Mouse (Mus musculus) embryonic facial prominence, embryonic 13.5 days (tissue): ENCODE measurements around the gene Mpv17. TPM values are rescaled to one million over a fixed set of nuclear protein-coding genes. Genes with fewer than 3 reads are reported as not detected.
A peak's percentile ranks its signal among the peaks of the same experiment; 100 is the strongest.

Experiments used
- ATAC-seq: fragments of 200-750 bp; cut with Nextera tagmentation; 2 replicates; pipeline ENCODE4 v1.8.0; 2017; ENCODE audit warnings: low read depth; ENCODE audit not compliant: insufficient number of reproducible peaks, insufficient read depth, low FRiP score, low TSS enrichment
- H3K27ac ChIP-seq: fragments of 300-500 bp; sonication (generic); 2 replicates; pipeline ENCODE4 v1.5.1; 2015; ENCODE audit warnings: moderate library complexity, mild to moderate bottlenecking, inconsistent platforms
- H3K27me3 ChIP-seq: fragments of 300-500 bp; sonication (generic); 2 replicates; pipeline ENCODE4 v1.6.1; 2015; ENCODE audit warnings: mild to moderate bottlenecking, inconsistent platforms
- H3K36me3 ChIP-seq: fragments of 300-500 bp; sonication (generic); 2 replicates; pipeline ENCODE4 v1.6.1; 2015; ENCODE audit warnings: mild to moderate bottlenecking, inconsistent platforms
- H3K4me1 ChIP-seq: fragments of 300-500 bp; sonication (generic); 2 replicates; pipeline ENCODE4 v1.6.1; 2015; ENCODE audit warnings: inconsistent platforms
- H3K4me2 ChIP-seq: fragments of 300-500 bp; sonication (generic); 2 replicates; pipeline ENCODE4 v1.6.1; 2015; ENCODE audit warnings: moderate library complexity, mild to moderate bottlenecking, inconsistent platforms
- H3K4me3 ChIP-seq: fragments of 300-500 bp; sonication (generic); 2 replicates; pipeline ENCODE4 v1.5.1; 2015; ENCODE audit warnings: mild to moderate bottlenecking, inconsistent platforms
- H3K9ac ChIP-seq: fragments of 300-500 bp; sonication (generic); 2 replicates; pipeline ENCODE4 v1.6.1; 2015; ENCODE audit warnings: mild to moderate bottlenecking, inconsistent platforms
- H3K9me3 ChIP-seq: fragments of 300-500 bp; sonication (generic); 2 replicates; pipeline ENCODE4 v1.6.1; 2016; ENCODE audit warnings: inconsistent platforms
- WGBS: fragments of 180-500 bp; shearing (Covaris S2); methylation state at CpG from one replicate; pipeline ENCODE4 v1.1.7; 2015; ENCODE audit warnings: mixed read lengths; 5-methylcytosine and 5-hydroxymethylcytosine counted together
- polyA plus RNA-seq: library from polyadenylated mRNA; unstranded; fragments of >200 nt; fragmentation: Nextera tagmentation; extraction: Ambion mirVana; gene quantifications from 2 replicates; pipeline ENCODE4 v1.2.1, GENCODE M21; 2015

Gene Mpv17
- polyA plus RNA-seq, 1 experiment from 2014 or later = 69.4 TPM

DNA sequence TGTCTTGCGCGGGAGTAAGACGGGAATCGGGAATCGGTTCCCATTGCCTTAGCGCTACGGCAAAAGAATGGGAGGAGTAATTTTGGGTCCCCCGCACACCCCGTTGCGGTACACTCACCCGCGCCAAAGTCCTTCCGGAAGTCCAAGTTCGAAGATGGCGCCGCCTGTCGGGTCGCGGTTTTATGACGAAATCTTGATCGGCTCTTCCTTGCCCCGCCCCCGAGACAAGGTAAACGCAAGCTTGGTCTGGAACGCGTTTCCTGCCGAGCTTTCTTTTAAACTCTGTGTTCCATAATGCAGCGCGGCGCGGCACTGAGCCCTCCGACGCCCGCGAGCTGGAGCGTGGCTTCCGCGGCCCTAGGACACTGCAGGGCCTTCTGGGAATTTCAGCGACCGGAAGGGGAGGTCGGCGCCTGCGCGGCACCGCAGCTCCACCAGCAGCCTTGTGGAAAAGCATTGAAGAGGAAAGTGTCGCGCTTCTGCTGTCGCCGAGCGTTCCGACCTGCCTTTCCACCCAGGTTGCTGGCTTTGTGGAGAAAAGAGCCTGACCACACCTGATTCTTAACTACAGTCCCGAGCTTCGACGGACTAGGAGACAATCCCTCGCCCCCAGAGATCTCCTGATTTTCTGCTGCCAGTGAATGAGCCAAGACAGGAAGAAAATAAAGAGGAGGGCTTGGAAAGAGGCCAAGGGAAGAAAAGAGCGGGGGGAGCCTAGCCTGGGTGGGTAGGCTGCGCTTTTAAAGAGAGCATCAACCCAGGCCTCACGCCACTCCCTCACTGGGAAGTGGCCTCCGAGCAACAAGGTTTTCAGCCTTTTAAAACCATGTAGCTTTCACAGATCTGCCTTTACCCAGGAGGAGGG is 25.9 kb upstream of the Mpv17 start, which contains the start of the genes Gm29609 and Gtf3c2:
Gene Gm29609 (minus strand): TSS at position 146 of the 865 bp plus-strand sequence.
Gene Gtf3c2 (minus strand): TSS at position 379 of the 865 bp plus-strand sequence.
- under 1% methylated on average over 59 of the region's 59 CpGs for WGBS
- H3K36me3 ChIP-seq = peaks cover 7% of the 10 kb centered on the region; the same call in 1 of the 2 replicates
- peak; percentile 97 for ATAC-seq
- H3K9me3 ChIP-seq = no peaks in the 10 kb centered on the region
- H3K4me1 ChIP-seq = peaks cover 12% of the 10 kb centered on the region
- peak within 1 kb of the TSS; percentile 99 for H3K27ac ChIP-seq
- no peaks in the 10 kb centered on the region for H3K27me3 ChIP-seq
- H3K4me3 ChIP-seq = peak within 1 kb of the TSS; percentile 86
- H3K4me2 ChIP-seq = peak within 1 kb of the TSS; percentile 94
- H3K9ac ChIP-seq = peak within 1 kb of the TSS; percentile 87

GRCm38 (mm10) chr5:31179301-31179765 is 25.3 kb upstream of the Mpv17 start:
- no peaks in the 10 kb centered on the region for H3K27me3 ChIP-seq
- peaks cover 12% of the 10 kb centered on the region for H3K4me1 ChIP-seq
- ATAC-seq = peak; percentile 27; the same call in 1 of the 2 replicates
- 0% methylated on average over 25 of the region's 25 CpGs for WGBS
- H3K9me3 ChIP-seq = no peaks in the 10 kb centered on the region
- H3K27ac ChIP-seq = peak overlapping the region; percentile 99
- peak overlapping the region; percentile 86 for H3K4me3 ChIP-seq
- peak overlapping the region; percentile 87 for H3K9ac ChIP-seq
- peaks cover 10% of the 10 kb centered on the region for H3K36me3 ChIP-seq
- peak overlapping the region; percentile 94 for H3K4me2 ChIP-seq

- no peak overlapping the region for H3K9ac ChIP-seq
- WGBS = 89% methylated on average over 4 of the region's 4 CpGs
- H3K4me2 ChIP-seq = no peak overlapping the region
- no peak overlapping the region for H3K27ac ChIP-seq
- ATAC-seq = no peak
- no peaks in the 10 kb centered on the region for H3K4me1 ChIP-seq
- H3K27me3 ChIP-seq = no peaks in the 10 kb centered on the region
- H3K4me3 ChIP-seq = no peak overlapping the region
- no peaks in the 10 kb centered on the region for H3K9me3 ChIP-seq
- peaks cover 94% of the 10 kb centered on the region for H3K36me3 ChIP-seq
Measured at GRCm38 (mm10) chr5:31168630-31169029, 14.6 kb upstream of the Mpv17 start.

DNA sequence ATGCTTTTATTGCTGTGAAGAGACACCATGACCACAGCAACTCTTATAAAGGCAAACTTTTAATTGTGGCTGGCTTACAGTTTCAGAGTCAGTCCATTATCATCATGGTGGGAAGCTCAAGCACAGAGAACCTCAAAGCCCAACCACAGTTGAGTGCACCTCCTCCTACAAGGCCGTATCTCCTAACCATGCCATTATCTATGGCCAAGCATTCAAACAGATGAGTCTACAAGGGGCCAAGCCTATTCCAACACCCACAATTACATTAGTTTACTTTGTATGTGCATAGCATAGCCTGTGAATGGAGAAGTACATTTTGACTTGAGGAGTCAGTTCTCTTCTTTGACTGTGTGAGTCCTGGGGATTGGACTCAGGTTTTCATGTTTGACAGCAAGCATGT is 10.8 kb upstream of the Mpv17 start:
- Histone ChIP-seq H3K27me3 (no peaks in the 10 kb centered on the region), H3K9me3 (no peaks in the 10 kb centered on the region), H3K4me3 (no peak overlapping the region), H3K27ac (no peak overlapping the region), H3K4me1 (no peaks in the 10 kb centered on the region), H3K36me3 (peaks cover 91% of the 10 kb centered on the region), H3K4me2 (no peak overlapping the region), H3K9ac (no peak overlapping the region)
- ATAC-seq = no peak
- 100% methylated on average over 1 of the region's 1 CpGs for WGBS

GRCm38 (mm10) chr5:31162462-31162861 is 8.4 kb upstream of the Mpv17 start:
- no peak overlapping the region for H3K9ac ChIP-seq
- ATAC-seq = no peak
- H3K36me3 ChIP-seq = peaks cover 91% of the 10 kb centered on the region
- no peak overlapping the region for H3K27ac ChIP-seq
- H3K4me3 ChIP-seq = no peak overlapping the region
- no peaks in the 10 kb centered on the region for H3K9me3 ChIP-seq
- no peak overlapping the region for H3K4me2 ChIP-seq
- H3K4me1 ChIP-seq = no peaks in the 10 kb centered on the region
- no peaks in the 10 kb centered on the region for H3K27me3 ChIP-seq

- H3K36me3 ChIP-seq = peaks cover 49% of the 10 kb centered on the region
- H3K9ac ChIP-seq = peak overlapping the region; percentile 80
- WGBS = 40% methylated on average over 6 of the region's 6 CpGs
- peak overlapping the region; percentile 88 for H3K4me2 ChIP-seq
- 0 out of 2 replicates have a peak, but pooled peaks have one; percentile 12 for ATAC-seq
- H3K27ac ChIP-seq = peak overlapping the region; percentile 80
- H3K9me3 ChIP-seq = no peaks in the 10 kb centered on the region
- peak overlapping the region; percentile 69 for H3K4me3 ChIP-seq
- peaks cover 13% of the 10 kb centered on the region for H3K4me1 ChIP-seq
- H3K27me3 ChIP-seq = no peaks in the 10 kb centered on the region
Measured at GRCm38 (mm10) chr5:31153516-31154151, 417 bp downstream of the Mpv17 start.

DNA sequence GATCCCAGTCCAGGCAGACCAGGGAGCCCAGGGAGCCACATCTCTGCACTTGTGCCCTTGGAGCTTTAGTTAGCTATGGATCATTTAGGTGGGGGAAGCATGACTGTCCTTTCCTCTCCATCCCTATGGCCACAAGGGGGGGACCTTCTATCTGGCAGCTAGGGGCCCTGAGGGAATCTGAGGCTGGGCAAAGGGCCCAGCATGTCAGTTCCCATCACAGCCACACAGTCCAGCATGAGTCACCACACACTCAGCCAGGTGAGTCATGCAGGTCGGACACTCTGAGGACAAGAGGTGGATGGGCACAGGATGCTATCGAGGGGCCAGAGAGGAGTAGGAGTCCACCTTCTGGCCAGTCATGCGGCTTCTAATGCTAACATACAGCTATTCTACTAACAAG is 2.3 kb downstream of the Mpv17 start:
- Histone ChIP-seq H3K27ac (no peak overlapping the region), H3K4me3 (no peak overlapping the region), H3K9me3 (no peaks in the 10 kb centered on the region), H3K9ac (no peak overlapping the region), H3K36me3 (peaks cover 41% of the 10 kb centered on the region), H3K4me2 (no peak overlapping the region), H3K4me1 (peaks cover 13% of the 10 kb centered on the region), H3K27me3 (no peaks in the 10 kb centered on the region)
- no peak for ATAC-seq
- WGBS = 96% methylated on average over 3 of the region's 3 CpGs

- Histone ChIP-seq H3K4me2 (no peak overlapping the region), H3K9ac (no peak overlapping the region), H3K27me3 (no peaks in the 10 kb centered on the region), H3K4me3 (no peak overlapping the region), H3K9me3 (no peaks in the 10 kb centered on the region), H3K27ac (no peak overlapping the region), H3K36me3 (peaks cover 43% of the 10 kb centered on the region), H3K4me1 (peaks cover 11% of the 10 kb centered on the region)
- WGBS = 90% methylated on average over 4 of the region's 4 CpGs
- ATAC-seq = no peak
Measured at GRCm38 (mm10) chr5:31149781-31150180, 4.3 kb downstream of the Mpv17 start.

GRCm38 (mm10) chr5:31138968-31139425 is 15.1 kb downstream of the Mpv17 start:
- no peak overlapping the region for H3K27ac ChIP-seq
- peaks cover 17% of the 10 kb centered on the region for H3K36me3 ChIP-seq
- H3K4me1 ChIP-seq = peaks cover 23% of the 10 kb centered on the region
- H3K9ac ChIP-seq = no peak overlapping the region
- no peak for ATAC-seq
- no peaks in the 10 kb centered on the region for H3K9me3 ChIP-seq
- peak overlapping the region; percentile 45 for H3K4me2 ChIP-seq
- peak overlapping the region; percentile 29 for H3K4me3 ChIP-seq
- WGBS = 14% methylated on average over 9 of the region's 9 CpGs
- peaks cover 62% of the 10 kb centered on the region for H3K27me3 ChIP-seq

DNA sequence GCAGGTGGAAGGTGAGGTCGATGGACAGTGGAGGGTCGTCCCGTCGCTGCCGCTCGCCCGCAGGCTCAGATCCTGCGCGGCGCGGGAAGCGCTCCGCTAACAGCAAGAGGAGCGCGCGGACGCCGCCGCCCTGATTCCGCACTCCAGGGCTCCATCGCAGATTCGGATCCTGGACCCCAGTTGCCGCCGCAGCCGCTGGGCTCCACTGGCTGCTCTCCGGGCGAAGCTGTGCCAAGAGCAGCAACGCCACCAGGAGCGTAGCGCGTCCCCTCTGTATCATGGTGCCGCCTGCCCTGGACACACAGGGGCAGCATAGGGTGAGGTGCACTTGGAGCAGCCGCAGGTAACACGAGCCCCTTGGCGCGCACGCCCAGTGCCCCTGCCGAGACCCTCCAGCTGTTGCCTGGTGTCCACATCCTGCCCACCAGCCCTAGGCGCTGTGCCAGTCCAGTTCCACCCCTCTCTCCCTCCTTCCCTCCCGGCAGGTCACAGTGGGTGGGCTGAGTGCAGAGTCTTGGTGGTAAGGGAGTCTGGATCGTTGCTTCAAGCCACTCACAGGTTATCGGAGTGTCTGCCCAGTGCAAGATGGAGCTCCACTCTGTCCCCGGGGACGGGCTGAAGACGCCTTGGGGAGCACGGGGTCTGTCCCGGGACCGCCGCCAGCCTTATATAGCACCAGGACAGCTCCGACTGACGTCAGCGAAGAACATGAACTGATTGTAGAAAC is 15.6 kb downstream of the Mpv17 start, which contains the start of gene Ucn:
Gene Ucn (minus strand): TSS at position 589 of the 727 bp plus-strand sequence.
- Histone ChIP-seq H3K27ac (no peak within 1 kb of the TSS), H3K4me1 (peaks cover 23% of the 10 kb centered on the region), H3K4me2 (peak within 1 kb of the TSS; percentile 45), H3K27me3 (peaks cover 67% of the 10 kb centered on the region), H3K9ac (no peak within 1 kb of the TSS), H3K36me3 (peaks cover 12% of the 10 kb centered on the region), H3K9me3 (no peaks in the 10 kb centered on the region), H3K4me3 (peak within 1 kb of the TSS; percentile 29)
- no peak for ATAC-seq
- WGBS = 2% methylated on average over 52 of the region's 52 CpGs

DNA sequence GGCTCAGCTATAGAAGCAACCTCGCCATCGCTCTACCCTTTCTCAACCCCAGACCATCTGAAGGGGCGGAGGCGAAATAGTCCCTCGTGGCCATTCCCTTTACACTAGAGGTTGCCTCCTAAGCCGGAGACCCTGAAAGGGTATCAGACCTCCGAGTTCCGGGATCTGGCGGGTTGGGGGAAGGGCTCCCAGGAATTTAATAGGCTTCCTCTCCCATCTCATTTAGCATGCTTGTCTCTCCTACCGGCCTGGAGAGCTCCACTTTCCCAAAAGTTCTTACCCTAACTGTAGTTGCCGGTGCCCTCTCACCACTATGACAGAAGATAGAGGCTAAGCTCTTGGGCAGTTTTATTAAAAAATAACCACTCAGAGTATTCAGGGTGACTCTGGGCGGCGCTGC is 16.4 kb downstream of the Mpv17 start:
- Histone ChIP-seq H3K9ac (no peak overlapping the region), H3K27ac (no peak overlapping the region), H3K9me3 (no peaks in the 10 kb centered on the region), H3K36me3 (peaks cover 9% of the 10 kb centered on the region), H3K4me3 (peak overlapping the region; percentile 29), H3K4me2 (peak overlapping the region; percentile 45), H3K4me1 (peaks cover 23% of the 10 kb centered on the region), H3K27me3 (peaks cover 67% of the 10 kb centered on the region)
- 1% methylated on average over 13 of the region's 13 CpGs for WGBS
- no peak for ATAC-seq
